Mouse (Mus musculus): Measurements from ENCODE around the gene Klhl8. TPM values are rescaled to one million over a fixed set of nuclear protein-coding genes. Genes with fewer than 3 reads are reported as not detected.
A peak's percentile ranks its signal among the peaks of the same experiment; 100 is the strongest.

Gene Klhl8
- polyA plus RNA-seq, 1 experiment from 2014 or later, result 8.5 TPM

- H3K36me3 ChIP-seq, result no peaks in the 10 kb centered on the region
- H3K9me3 ChIP-seq, result no peaks in the 10 kb centered on the region
- no peak overlapping the region for H3K4me2 ChIP-seq (replicated peaks)
- no peak overlapping the region for H3K4me3 ChIP-seq (replicated peaks)
- no peak overlapping the region for H3K27ac ChIP-seq
- 0 out of 2 replicates have a peak, but pooled peaks cover 4% of the 10 kb centered on the region for H3K27me3 ChIP-seq (replicated peaks)
- no peak overlapping the region for H3K9ac ChIP-seq
- ATAC-seq, result no peak
- 71% methylated on average over 7 of the region's 7 CpGs for WGBS
- 0 out of 2 replicates have a peak, but pooled peaks cover 6% of the 10 kb centered on the region for H3K4me1 ChIP-seq (replicated peaks)
Measured at GRCm38 (mm10) chr5:103928196-103928550, 17.1 kb upstream of the Klhl8 start.

- Histone ChIP-seq H3K4me2 (replicated peaks) (peak overlapping the region; percentile 53), H3K4me1 (replicated peaks) (0 out of 2 replicates have a peak, but pooled peaks cover 6% of the 10 kb centered on the region), H3K27ac (no peak overlapping the region), H3K4me3 (replicated peaks) (0 out of 2 replicates have a peak overlapping the region, but pooled peaks have one; percentile 6), H3K9me3 (no peaks in the 10 kb centered on the region), H3K27me3 (replicated peaks) (0 out of 2 replicates have a peak, but pooled peaks cover 4% of the 10 kb centered on the region), H3K36me3 (no peaks in the 10 kb centered on the region), H3K9ac (0 out of 2 replicates have a peak overlapping the region, but pooled peaks have one; percentile 22)
- ATAC-seq, result peak; percentile 71
- 27% methylated on average over 27 of the region's 27 CpGs for WGBS
Measured at GRCm38 (mm10) chr5:103927429-103928195, 16.6 kb upstream of the Klhl8 start.

DNA sequence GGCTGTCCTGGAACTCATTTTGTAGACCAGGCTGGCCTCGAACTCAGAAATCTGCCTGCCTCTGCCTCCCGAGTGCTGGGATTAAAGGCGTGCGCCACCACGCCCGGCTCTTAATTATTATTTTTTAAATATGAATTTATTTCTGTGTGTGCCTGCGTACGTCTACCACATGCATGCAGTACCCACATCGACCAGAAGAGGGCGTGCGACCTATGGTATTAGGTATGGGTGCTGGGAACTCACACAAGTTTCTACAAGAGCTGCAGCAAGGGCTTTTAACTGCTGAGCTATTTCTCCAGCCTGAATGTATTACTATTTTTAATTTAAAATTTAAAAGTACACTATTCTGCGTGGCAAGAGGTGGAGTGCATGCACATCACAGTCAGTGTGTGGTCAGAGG is 15.3 kb upstream of the Klhl8 start:
- no peak overlapping the region for H3K27ac ChIP-seq
- H3K36me3 ChIP-seq, result no peaks in the 10 kb centered on the region
- 0 out of 2 replicates have a peak, but pooled peaks cover 4% of the 10 kb centered on the region for H3K27me3 ChIP-seq (replicated peaks)
- no peak for ATAC-seq
- H3K9me3 ChIP-seq, result no peaks in the 10 kb centered on the region
- H3K4me2 ChIP-seq (replicated peaks), result no peak overlapping the region
- 68% methylated on average over 12 of the region's 12 CpGs for WGBS
- 0 out of 2 replicates have a peak, but pooled peaks cover 6% of the 10 kb centered on the region for H3K4me1 ChIP-seq (replicated peaks)
- H3K9ac ChIP-seq, result no peak overlapping the region
- no peak overlapping the region for H3K4me3 ChIP-seq (replicated peaks)

- Histone ChIP-seq H3K9me3 (no peaks in the 10 kb centered on the region), H3K9ac (no peak overlapping the region), H3K4me3 (replicated peaks) (no peak overlapping the region), H3K27me3 (replicated peaks) (no peaks in the 10 kb centered on the region), H3K27ac (no peak overlapping the region), H3K36me3 (no peaks in the 10 kb centered on the region), H3K4me2 (replicated peaks) (no peak overlapping the region), H3K4me1 (replicated peaks) (0 out of 2 replicates have a peak, but pooled peaks cover 6% of the 10 kb centered on the region)
- WGBS, result 76% methylated on average over 2 of the region's 2 CpGs
- ATAC-seq, result no peak
Measured at GRCm38 (mm10) chr5:103923755-103924154, 12.7 kb upstream of the Klhl8 start.

DNA sequence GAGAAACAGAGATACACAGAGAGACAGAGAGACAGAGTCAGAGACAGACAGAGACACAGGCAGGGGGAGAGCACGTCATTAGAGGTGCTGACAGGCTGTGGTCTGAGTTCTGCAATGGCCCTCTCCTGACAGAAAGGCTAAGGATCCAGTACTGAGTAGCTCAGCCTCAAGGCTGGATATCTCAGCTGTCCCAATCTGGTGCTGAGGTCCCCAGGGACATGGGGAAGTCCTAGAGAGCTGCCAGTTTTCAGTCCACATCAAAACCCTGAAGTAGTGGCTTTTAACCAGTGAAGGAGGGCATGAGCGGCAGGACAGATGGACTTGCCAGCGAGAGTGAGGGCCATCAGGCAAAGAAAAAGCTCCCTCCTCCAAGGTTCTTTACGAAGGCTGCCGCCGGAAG is 12.0 kb upstream of the Klhl8 start:
- Histone ChIP-seq H3K4me2 (replicated peaks) (no peak overlapping the region), H3K9ac (no peak overlapping the region), H3K27ac (no peak overlapping the region), H3K9me3 (no peaks in the 10 kb centered on the region), H3K36me3 (no peaks in the 10 kb centered on the region), H3K4me1 (replicated peaks) (0 out of 2 replicates have a peak, but pooled peaks cover 6% of the 10 kb centered on the region), H3K4me3 (replicated peaks) (no peak overlapping the region), H3K27me3 (replicated peaks) (no peaks in the 10 kb centered on the region)
- WGBS, result 75% methylated on average over 6 of the region's 6 CpGs
- ATAC-seq, result no peak

GRCm38 (mm10) chr5:103922436-103922835 is 11.4 kb upstream of the Klhl8 start:
- Histone ChIP-seq H3K27me3 (replicated peaks) (no peaks in the 10 kb centered on the region), H3K36me3 (no peaks in the 10 kb centered on the region), H3K9ac (no peak overlapping the region), H3K4me1 (replicated peaks) (no peaks in the 10 kb centered on the region), H3K4me3 (replicated peaks) (no peak overlapping the region), H3K4me2 (replicated peaks) (no peak overlapping the region), H3K9me3 (no peaks in the 10 kb centered on the region), H3K27ac (no peak overlapping the region)
- WGBS, result 74% methylated on average over 5 of the region's 5 CpGs
- no peak for ATAC-seq

DNA sequence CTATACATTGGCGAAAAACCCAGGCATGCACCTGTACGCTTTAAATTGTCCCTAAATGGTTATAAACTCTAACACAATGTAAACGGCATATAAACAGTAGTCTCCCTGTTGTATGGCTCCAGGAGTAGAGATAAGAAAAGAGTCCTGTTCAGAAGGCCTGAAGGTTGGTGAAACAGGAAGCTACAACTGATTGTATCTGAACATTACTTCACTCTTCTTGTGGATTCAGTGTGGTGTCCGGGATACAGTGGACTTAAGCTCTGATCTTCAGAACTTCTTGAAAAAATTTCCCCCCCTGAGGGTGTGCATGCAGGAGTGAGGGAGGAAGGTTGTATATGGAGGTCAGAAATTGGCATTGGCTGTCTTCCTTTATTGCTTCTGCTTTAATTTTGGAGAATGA is 8.4 kb upstream of the Klhl8 start:
- no peaks in the 10 kb centered on the region for H3K9me3 ChIP-seq
- H3K4me3 ChIP-seq (replicated peaks), result no peak overlapping the region
- no peaks in the 10 kb centered on the region for H3K27me3 ChIP-seq (replicated peaks)
- ATAC-seq, result no peak
- H3K9ac ChIP-seq, result no peak overlapping the region
- no peak overlapping the region for H3K27ac ChIP-seq
- H3K36me3 ChIP-seq, result no peaks in the 10 kb centered on the region
- H3K4me2 ChIP-seq (replicated peaks), result no peak overlapping the region
- H3K4me1 ChIP-seq (replicated peaks), result no peaks in the 10 kb centered on the region
- WGBS, result 58% methylated on average over 4 of the region's 4 CpGs

- no peak overlapping the region for H3K4me3 ChIP-seq (replicated peaks)
- no peaks in the 10 kb centered on the region for H3K36me3 ChIP-seq
- H3K4me2 ChIP-seq (replicated peaks), result no peak overlapping the region
- H3K9ac ChIP-seq, result no peak overlapping the region
- no peaks in the 10 kb centered on the region; the same call in 1 of the 2 replicates for H3K27me3 ChIP-seq (replicated peaks)
- no peaks in the 10 kb centered on the region for H3K4me1 ChIP-seq (replicated peaks)
- no peak overlapping the region for H3K27ac ChIP-seq
- no peaks in the 10 kb centered on the region for H3K9me3 ChIP-seq
- no peak for ATAC-seq
- 72% methylated on average over 3 of the region's 3 CpGs for WGBS
Measured at GRCm38 (mm10) chr5:103918233-103918632, 7.2 kb upstream of the Klhl8 start.

DNA sequence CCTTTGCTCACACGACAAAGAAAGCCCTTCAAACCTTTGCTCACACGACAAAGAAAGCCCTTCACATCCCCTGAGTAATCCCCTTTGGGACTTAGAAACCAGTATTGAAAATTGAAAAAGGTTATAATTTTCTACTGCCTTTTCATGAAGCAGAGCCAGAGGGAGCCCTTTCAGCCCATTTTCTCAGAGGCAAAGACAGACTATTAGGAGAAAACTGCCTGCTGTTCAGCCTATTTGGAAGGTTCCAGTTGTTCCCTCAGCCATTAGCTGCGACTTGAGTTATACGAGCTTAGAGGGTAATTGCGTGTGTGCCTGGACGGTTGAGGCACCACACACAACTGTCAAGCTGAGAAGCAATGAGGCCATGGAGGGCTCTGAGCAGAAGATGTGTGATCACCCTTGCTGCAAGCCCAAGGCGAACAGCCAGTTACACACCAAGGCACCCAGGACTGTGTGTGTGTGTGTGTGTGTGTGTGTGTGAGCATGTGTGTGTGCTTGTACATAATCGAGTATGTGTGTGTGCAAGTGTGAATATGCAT is 6.4 kb upstream of the Klhl8 start:
- Histone ChIP-seq H3K4me2 (replicated peaks) (no peak overlapping the region), H3K27me3 (replicated peaks) (no peaks in the 10 kb centered on the region; the same call in 1 of the 2 replicates), H3K27ac (no peak overlapping the region), H3K4me3 (replicated peaks) (no peak overlapping the region), H3K4me1 (replicated peaks) (no peaks in the 10 kb centered on the region), H3K9me3 (no peaks in the 10 kb centered on the region), H3K36me3 (no peaks in the 10 kb centered on the region), H3K9ac (no peak overlapping the region)
- WGBS, result 61% methylated on average over 8 of the region's 8 CpGs
- ATAC-seq, result peak; percentile 20; the same call in 1 of the 2 replicates

GRCm38 (mm10) chr5:103916595-103917356 is 5.7 kb upstream of the Klhl8 start:
- no peak overlapping the region for H3K4me3 ChIP-seq (replicated peaks)
- H3K36me3 ChIP-seq, result no peaks in the 10 kb centered on the region
- WGBS, result 59% methylated on average over 12 of the region's 12 CpGs
- no peak overlapping the region for H3K4me2 ChIP-seq (replicated peaks)
- peak; percentile 72 for ATAC-seq
- no peak overlapping the region for H3K9ac ChIP-seq
- no peaks in the 10 kb centered on the region for H3K4me1 ChIP-seq (replicated peaks)
- no peak overlapping the region for H3K27ac ChIP-seq
- H3K9me3 ChIP-seq, result no peaks in the 10 kb centered on the region
- H3K27me3 ChIP-seq (replicated peaks), result no peaks in the 10 kb centered on the region; the same call in 1 of the 2 replicates

DNA sequence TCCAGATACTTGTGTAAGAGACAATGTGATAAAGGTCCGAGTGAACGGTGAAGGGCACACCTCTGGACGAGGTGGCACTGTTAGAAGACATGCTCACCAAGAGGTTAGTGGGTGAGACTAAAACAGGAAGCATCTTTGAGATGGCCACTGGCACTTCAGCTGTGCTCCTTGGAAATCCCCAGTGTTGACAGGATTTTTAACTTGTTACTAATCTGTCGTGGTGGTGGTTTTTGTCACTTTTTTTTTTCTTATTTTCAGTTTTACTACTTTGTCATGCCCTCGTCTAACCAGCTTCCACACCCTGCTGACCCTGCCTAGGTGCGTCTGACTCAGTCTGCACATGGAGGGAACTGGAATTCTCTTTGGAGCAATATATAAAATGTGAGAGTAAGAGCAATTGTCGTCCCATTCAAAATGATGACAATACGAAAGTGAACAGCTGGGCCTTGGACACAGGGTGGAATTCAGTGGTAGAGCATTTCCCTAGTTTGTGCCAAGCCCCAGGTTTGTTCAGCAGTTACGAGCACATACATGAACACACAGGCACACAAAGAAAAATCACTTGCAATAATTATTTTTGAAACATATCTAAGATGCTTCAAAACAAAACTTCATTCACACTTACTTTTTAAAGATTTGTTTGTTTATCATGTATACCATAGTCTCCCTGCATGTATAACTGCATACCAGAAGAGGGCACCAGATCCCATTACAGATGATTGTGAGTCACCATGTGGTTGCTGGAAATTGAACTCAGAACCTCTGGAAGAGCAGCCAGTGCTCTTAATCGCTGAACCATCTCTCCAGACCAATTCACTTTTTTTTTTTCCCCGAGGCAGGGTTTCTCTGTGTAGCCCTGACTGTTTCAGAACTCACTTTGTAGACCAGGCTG is 3.5 kb upstream of the Klhl8 start:
- Histone ChIP-seq H3K4me2 (replicated peaks) (no peak overlapping the region), H3K9me3 (no peaks in the 10 kb centered on the region), H3K36me3 (no peaks in the 10 kb centered on the region), H3K27me3 (replicated peaks) (no peaks in the 10 kb centered on the region; the same call in 1 of the 2 replicates), H3K4me3 (replicated peaks) (no peak overlapping the region), H3K9ac (no peak overlapping the region), H3K4me1 (replicated peaks) (no peaks in the 10 kb centered on the region), H3K27ac (no peak overlapping the region)
- WGBS, result 67% methylated on average over 11 of the region's 11 CpGs
- ATAC-seq, result no peak
